Mouse (Mus musculus): ENCODE data around the gene Eya2. TPM values are rescaled to one million over a fixed set of nuclear protein-coding genes. Genes with fewer than 3 reads are reported as not detected.

The Eya2 gene
- polyA plus RNA-seq, 1 experiment, result 4.6 TPM

GRCm38 (mm10) chr2:165656541-165656940 lies 61.7 kb downstream of the Eya2 start:
- peaks cover 1% of the 10 kb centered on the region; the same call in 1 of the 2 replicates for H3K4me1 ChIP-seq (ENCODE audit: control insufficient read depth, insufficient read depth, low read length)
- TF ChIP-seq CTCF (IDR thresholded peaks at IDR 0.05; ENCODE audit: extremely low read depth, insufficient read depth, low read length) (no peak), POLR2A (IDR thresholded peaks at IDR 0.05; ENCODE audit: extremely low read depth, insufficient read depth, low read length) (no peak)
- H3K4me3 ChIP-seq (ENCODE audit: insufficient read depth, low read length), result no peak overlapping the region
- no peak overlapping the region for H3K27ac ChIP-seq (ENCODE audit: insufficient read depth, low read length)

DNA sequence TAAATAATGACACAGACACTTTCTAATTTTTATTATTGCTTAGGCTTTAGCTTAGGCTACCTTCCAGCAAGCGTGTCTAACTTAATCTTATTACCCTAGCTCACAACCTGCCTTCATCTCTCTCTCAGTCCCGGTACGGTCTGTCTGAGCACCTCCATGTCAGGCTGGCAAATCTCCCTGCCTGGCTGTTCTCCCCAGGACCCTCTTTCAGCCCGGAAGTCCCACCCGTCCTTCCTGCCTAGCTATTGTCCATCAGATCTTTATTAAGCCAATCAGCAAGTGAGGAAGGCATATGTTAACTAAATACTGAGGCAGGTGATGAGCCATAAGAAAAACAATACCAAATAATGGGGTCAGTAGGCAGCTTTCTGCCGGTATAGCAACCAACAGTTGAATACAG lies 62.1 kb downstream of the Eya2 start:
- H3K27ac ChIP-seq (ENCODE audit: insufficient read depth, low read length), result no peak overlapping the region
- TF ChIP-seq POLR2A (IDR thresholded peaks at IDR 0.05; ENCODE audit: extremely low read depth, insufficient read depth, low read length), result no peak
- no peak for TF ChIP-seq CTCF (IDR thresholded peaks at IDR 0.05; ENCODE audit: extremely low read depth, insufficient read depth, low read length)
- H3K4me3 ChIP-seq (ENCODE audit: insufficient read depth, low read length), result no peak overlapping the region
- H3K4me1 ChIP-seq (ENCODE audit: control insufficient read depth, insufficient read depth, low read length), result peaks cover 1% of the 10 kb centered on the region; the same call in 1 of the 2 replicates

DNA sequence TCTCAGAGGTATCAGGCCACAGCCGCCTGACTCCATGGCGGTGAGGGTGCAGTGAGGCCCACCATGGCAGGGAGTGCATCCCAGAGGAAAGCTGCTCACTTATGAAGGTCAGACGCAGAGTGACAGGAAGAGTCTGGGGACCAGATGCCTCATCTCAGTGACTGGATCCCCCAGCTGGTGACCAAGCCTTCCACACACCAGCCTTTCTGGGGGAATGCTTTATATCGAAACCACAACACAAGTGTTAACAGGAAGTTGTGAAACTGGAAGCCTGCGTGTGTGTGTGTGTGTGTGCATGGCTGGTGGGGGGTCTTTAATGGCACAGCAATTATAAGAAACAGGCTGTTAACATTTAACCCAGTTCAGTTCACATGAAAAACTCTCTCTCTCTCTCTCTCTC lies 64.7 kb downstream of the Eya2 start:
- TF ChIP-seq POLR2A (IDR thresholded peaks at IDR 0.05; ENCODE audit: extremely low read depth, insufficient read depth, low read length), result no peak
- TF ChIP-seq CTCF (IDR thresholded peaks at IDR 0.05; ENCODE audit: extremely low read depth, insufficient read depth, low read length), result no peak
- H3K4me1 ChIP-seq (ENCODE audit: control insufficient read depth, insufficient read depth, low read length), result no peaks in the 10 kb centered on the region
- H3K4me3 ChIP-seq (ENCODE audit: insufficient read depth, low read length), result no peak overlapping the region
- H3K27ac ChIP-seq (ENCODE audit: insufficient read depth, low read length), result no peak overlapping the region

GRCm38 (mm10) chr2:165663266-165663665 lies 68.4 kb downstream of the Eya2 start:
- no peak for TF ChIP-seq POLR2A (IDR thresholded peaks at IDR 0.05; ENCODE audit: extremely low read depth, insufficient read depth, low read length)
- TF ChIP-seq CTCF (IDR thresholded peaks at IDR 0.05; ENCODE audit: extremely low read depth, insufficient read depth, low read length), result no peak
- H3K4me3 ChIP-seq (ENCODE audit: insufficient read depth, low read length), result no peak overlapping the region
- no peaks in the 10 kb centered on the region for H3K4me1 ChIP-seq (ENCODE audit: control insufficient read depth, insufficient read depth, low read length)
- H3K27ac ChIP-seq (ENCODE audit: insufficient read depth, low read length), result no peak overlapping the region

- no peak for TF ChIP-seq CTCF (IDR thresholded peaks at IDR 0.05; ENCODE audit: extremely low read depth, insufficient read depth, low read length)
- TF ChIP-seq POLR2A (IDR thresholded peaks at IDR 0.05; ENCODE audit: extremely low read depth, insufficient read depth, low read length), result no peak
- no peak overlapping the region for H3K27ac ChIP-seq (ENCODE audit: insufficient read depth, low read length)
- H3K4me1 ChIP-seq (ENCODE audit: control insufficient read depth, insufficient read depth, low read length), result no peaks in the 10 kb centered on the region
- no peak overlapping the region for H3K4me3 ChIP-seq (ENCODE audit: insufficient read depth, low read length)
Observed at GRCm38 (mm10) chr2:165664648-165665047, 69.8 kb downstream of the Eya2 start.

- no peak overlapping the region for H3K4me3 ChIP-seq (ENCODE audit: insufficient read depth, low read length)
- no peak for TF ChIP-seq CTCF (IDR thresholded peaks at IDR 0.05; ENCODE audit: extremely low read depth, insufficient read depth, low read length)
- no peak for TF ChIP-seq POLR2A (IDR thresholded peaks at IDR 0.05; ENCODE audit: extremely low read depth, insufficient read depth, low read length)
- H3K4me1 ChIP-seq (ENCODE audit: control insufficient read depth, insufficient read depth, low read length), result no peaks in the 10 kb centered on the region
- no peak overlapping the region for H3K27ac ChIP-seq (ENCODE audit: insufficient read depth, low read length)
Observed at GRCm38 (mm10) chr2:165665176-165665575, 70.3 kb downstream of the Eya2 start.

DNA sequence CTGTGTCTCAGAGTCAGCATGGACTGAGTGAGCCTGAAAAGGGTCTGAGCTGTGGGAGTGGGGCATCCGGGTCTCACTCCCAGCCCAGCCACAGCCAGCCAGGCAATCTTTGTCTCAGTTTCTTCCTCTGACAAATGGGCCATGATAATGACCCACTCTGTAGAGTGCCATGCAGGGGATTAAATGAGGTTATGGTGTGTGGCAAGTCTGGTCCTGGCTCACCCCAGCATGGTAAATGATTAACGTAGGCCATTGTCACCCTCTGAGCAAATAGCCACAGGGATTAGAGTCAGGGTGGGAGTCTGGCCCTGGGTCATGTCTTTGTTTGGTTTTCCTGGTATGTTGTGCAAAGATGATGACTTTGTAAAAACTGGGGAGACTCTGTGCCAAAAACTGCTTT lies 72.3 kb downstream of the Eya2 start:
- TF ChIP-seq POLR2A (IDR thresholded peaks at IDR 0.05; ENCODE audit: extremely low read depth, insufficient read depth, low read length) (no peak), CTCF (IDR thresholded peaks at IDR 0.05; ENCODE audit: extremely low read depth, insufficient read depth, low read length) (no peak)
- Histone ChIP-seq H3K4me1 (ENCODE audit: control insufficient read depth, insufficient read depth, low read length) (no peaks in the 10 kb centered on the region), H3K27ac (ENCODE audit: insufficient read depth, low read length) (no peak overlapping the region), H3K4me3 (ENCODE audit: insufficient read depth, low read length) (no peak overlapping the region)

GRCm38 (mm10) chr2:165682719-165683118 lies 87.9 kb downstream of the Eya2 start:
- TF ChIP-seq POLR2A (IDR thresholded peaks at IDR 0.05; ENCODE audit: extremely low read depth, insufficient read depth, low read length) (no peak), CTCF (IDR thresholded peaks at IDR 0.05; ENCODE audit: extremely low read depth, insufficient read depth, low read length) (no peak)

DNA sequence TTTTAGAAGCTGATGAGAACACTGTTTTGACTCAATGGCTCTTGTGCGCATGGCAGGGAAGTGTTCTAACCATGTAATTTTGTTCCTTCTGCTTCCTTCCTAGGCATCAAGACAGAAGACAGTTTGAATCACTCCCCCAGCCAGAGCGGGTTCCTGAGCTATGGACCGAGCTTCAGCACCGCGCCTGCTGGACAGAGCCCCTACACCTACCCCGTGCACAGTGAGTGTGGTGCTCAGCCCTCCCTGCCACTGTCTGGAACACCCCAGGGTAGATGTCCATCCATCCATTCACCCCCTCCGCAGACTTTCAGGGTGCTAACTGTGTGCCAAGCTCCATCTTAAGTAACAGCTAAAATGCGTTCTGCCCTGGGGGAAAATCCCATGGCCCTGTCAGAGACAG lies 92.7 kb downstream of the Eya2 start:
- Histone ChIP-seq H3K4me3 (ENCODE audit: insufficient read depth, low read length) (no peak overlapping the region), H3K27ac (ENCODE audit: insufficient read depth, low read length) (no peak overlapping the region), H3K4me1 (ENCODE audit: control insufficient read depth, insufficient read depth, low read length) (no peaks in the 10 kb centered on the region)
- no peak for TF ChIP-seq CTCF (IDR thresholded peaks at IDR 0.05; ENCODE audit: extremely low read depth, insufficient read depth, low read length)
- no peak for TF ChIP-seq POLR2A (IDR thresholded peaks at IDR 0.05; ENCODE audit: extremely low read depth, insufficient read depth, low read length)

More at GRCm38 (mm10) chr2:165682719-165683118, 87.9 kb downstream of the Eya2 start:
- H3K4me3 ChIP-seq (ENCODE audit: insufficient read depth, low read length), result no peak overlapping the region
- H3K27ac ChIP-seq (ENCODE audit: insufficient read depth, low read length), result no peak overlapping the region
- H3K4me1 ChIP-seq (ENCODE audit: control insufficient read depth, insufficient read depth, low read length), result no peaks in the 10 kb centered on the region

GRCm38 (mm10) chr2:165688896-165689295 lies 94.1 kb downstream of the Eya2 start:
- no peak overlapping the region for H3K27ac ChIP-seq (ENCODE audit: insufficient read depth, low read length)
- TF ChIP-seq POLR2A (IDR thresholded peaks at IDR 0.05; ENCODE audit: extremely low read depth, insufficient read depth, low read length) (no peak), CTCF (IDR thresholded peaks at IDR 0.05; ENCODE audit: extremely low read depth, insufficient read depth, low read length) (no peak)

More at GRCm38 (mm10) chr2:165688896-165689295, 94.1 kb downstream of the Eya2 start:
- Histone ChIP-seq H3K4me3 (ENCODE audit: insufficient read depth, low read length) (no peak overlapping the region), H3K4me1 (ENCODE audit: control insufficient read depth, insufficient read depth, low read length) (no peaks in the 10 kb centered on the region)

Measured in cortical plate, adult 2 months (tissue).